Mouse (Mus musculus) heart, postnatal 25 days (tissue): ENCODE results near the gene Coro2b. TPM values are rescaled to one million over a fixed set of nuclear protein-coding genes. Genes with fewer than 3 reads are reported as not detected.

Source experiments
- DNase-seq: peaks from one replicate; pipeline ENCODE4 v3.0.0; 2022; ENCODE audit warnings: low spot score
- intact Hi-C: fragments of 180-260 bp; cut with DNase I; formaldehyde crosslinking; loops from one replicate; pipeline ENCODE4 v1.15.1; 2025
- total RNA-seq, 2 experiments: library from RNA; stranded (reverse); gene quantifications; 2 replicates each; pipeline ENCODE4 v1.2.3; 2021

Gene Coro2b
- total RNA-seq, 2 experiments from 2014 or later, result 9.5 to 15.1 TPM

GRCm38 (mm10) chr9:62482788-62483187 lies 54.1 kb downstream of the Coro2b start:
- intact Hi-C loops, result no loop called here
- DNase-seq, result no peak

DNA sequence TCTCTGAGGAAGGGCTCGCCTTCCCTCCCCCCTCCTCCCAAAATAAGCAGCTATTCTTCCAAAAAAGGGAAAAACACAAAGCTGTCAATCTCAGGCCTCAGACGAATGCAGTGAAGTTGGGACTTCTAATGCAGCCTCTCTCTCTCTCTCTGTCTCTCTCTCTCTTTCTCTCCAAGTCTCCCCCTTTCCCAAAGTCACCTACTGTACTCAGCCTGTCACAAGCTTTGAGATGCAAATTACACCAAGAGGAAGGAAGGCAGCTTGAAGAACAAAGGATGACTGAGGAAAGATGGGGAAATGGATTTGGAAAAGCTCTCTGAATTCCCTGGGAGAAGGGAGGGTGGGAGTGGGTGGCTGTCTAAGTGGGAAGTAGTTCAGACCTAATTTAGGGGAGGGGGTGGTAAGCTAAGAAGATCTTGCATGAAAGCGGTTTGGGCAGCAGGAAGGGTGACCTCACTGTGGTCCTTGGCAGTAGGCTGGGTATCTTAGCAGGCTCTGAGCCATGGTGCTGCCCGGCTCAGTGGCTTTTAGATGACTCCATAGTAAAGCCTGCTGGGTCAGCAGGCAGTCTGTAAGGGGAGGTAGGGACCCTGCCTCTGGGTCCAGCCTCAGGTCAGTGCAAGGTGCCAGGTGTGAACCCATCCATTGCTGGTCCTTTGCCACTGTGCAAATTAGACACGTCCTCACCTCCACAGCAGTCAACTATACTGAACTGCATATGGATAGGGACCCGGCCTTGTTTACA lies 55.8 kb downstream of the Coro2b start:
- intact Hi-C loops, result no loop called here
- no peak for DNase-seq

DNA sequence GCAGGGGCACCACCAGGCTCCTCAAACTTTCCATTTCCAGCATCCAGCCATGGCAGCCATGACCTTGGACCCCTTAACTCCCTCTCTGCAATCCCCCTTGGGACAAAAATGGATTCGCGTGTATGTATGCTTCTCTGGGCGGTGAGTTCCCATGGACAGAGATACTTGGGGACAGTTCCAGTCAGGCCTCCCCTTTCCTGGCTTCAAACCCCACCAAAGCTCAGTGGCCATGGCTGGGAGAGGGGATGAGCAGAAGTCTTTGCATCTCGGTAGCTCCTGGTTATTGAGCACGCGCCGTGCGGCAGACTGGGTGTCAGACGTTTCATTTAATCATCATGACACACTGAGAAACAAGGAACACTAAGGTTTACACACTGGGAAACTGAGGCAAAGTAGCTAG lies 56.7 kb downstream of the Coro2b start:
- DNase-seq, result no peak
- intact Hi-C loops, result no loop called here

- intact Hi-C loops, result loop anchor here (10.0 kb wide), 1 partner anchor 298 kb away; no protein-coding TSS in a partner anchor
- peak; percentile 83 for DNase-seq
Observed at GRCm38 (mm10) chr9:62476782-62477487, 59.9 kb downstream of the Coro2b start.

- DNase-seq, result no peak
- intact Hi-C loops, result loop anchor here (10.0 kb wide), 1 partner anchor 301 kb away; no protein-coding TSS in a partner anchor
Observed at GRCm38 (mm10) chr9:62474206-62474605, 62.6 kb downstream of the Coro2b start.

DNA sequence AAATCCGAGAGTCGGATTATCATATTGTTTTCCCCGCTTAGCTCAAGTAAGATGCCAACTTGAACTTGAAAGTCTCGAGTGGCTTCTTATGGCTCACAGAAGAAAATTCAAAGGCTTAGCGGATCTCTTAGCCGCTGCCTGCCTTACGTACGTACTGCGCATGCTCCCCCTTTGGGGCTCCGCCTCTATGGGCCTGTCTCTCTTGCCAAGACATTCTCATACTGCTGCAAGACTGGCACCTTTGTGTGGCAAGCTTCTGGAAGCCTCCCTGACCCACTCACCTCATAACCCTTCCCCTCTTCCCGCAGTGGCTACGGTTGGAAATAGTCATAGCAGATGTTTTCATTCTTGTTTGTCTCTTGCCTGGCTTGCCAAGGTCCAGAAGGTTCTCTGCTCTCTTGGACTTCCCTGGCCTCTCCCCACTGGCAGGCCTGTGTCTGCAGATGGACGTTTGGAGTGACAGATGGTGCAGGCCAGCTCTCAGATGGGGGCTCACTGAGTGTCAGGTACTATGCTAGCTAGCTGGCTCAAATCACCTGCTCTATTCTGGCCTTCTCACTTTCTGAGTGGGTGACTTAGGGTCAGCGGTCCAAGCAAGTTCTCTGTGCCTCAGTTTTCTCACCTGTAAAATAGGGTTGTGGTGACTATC lies 65.2 kb downstream of the Coro2b start:
- intact Hi-C loops, result loop anchor here (2.0 to 10.0 kb wide), 2 partner anchors 185 to 303 kb away; no protein-coding TSS in a partner anchor
- DNase-seq, result no peak

- intact Hi-C loops, result loop anchor here (2.0 to 10.0 kb wide), 2 partner anchors 184 to 304 kb away; no protein-coding TSS in a partner anchor
- no peak for DNase-seq
Observed at GRCm38 (mm10) chr9:62471041-62471440, 65.8 kb downstream of the Coro2b start.

GRCm38 (mm10) chr9:62470398-62470797 lies 66.4 kb downstream of the Coro2b start:
- intact Hi-C loops, result loop anchor here (1.0 to 10.0 kb wide), 3 partner anchors 80 to 304 kb away; no protein-coding TSS in a partner anchor
- peak; percentile 61 for DNase-seq

DNA sequence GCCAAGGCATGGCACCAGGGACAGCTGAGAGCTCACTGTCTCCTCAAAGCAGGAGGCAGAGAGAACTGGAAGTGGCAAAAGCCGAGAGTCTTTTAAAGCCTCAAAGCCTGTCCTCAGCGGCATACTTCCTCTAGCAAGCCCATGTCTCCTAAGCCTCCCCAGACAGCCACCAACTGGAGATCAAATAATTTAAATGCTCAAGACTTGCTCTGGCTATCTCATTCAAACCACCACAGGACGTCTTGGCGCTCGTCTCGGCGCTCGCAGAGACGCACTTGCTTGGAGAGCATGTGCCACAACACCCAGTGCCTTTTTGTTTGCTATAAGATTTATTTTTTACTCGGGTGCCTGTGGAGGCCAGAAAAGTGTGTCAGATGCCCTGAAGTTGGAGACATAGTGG lies 67.1 kb downstream of the Coro2b start:
- intact Hi-C loops, result loop anchor here (1.0 to 10.0 kb wide), 3 partner anchors 81 to 305 kb away; no protein-coding TSS in a partner anchor
- no peak for DNase-seq

- intact Hi-C loops, result no loop called here
- no peak for DNase-seq
Observed at GRCm38 (mm10) chr9:62469143-62469542, 67.7 kb downstream of the Coro2b start.

GRCm38 (mm10) chr9:62467413-62467784 lies 69.4 kb downstream of the Coro2b start:
- DNase-seq, result no peak
- intact Hi-C loops, result no loop called here

- no peak for DNase-seq
- intact Hi-C loops, result no loop called here
Observed at GRCm38 (mm10) chr9:62466742-62467412, 70.0 kb downstream of the Coro2b start.

- intact Hi-C loops, result no loop called here
- DNase-seq, result no peak
Observed at GRCm38 (mm10) chr9:62466053-62466452, 70.8 kb downstream of the Coro2b start.

- DNase-seq, result no peak
- intact Hi-C loops, result loop anchor here (5.0 kb wide), 1 partner anchor 37 kb away; no protein-coding TSS in a partner anchor
Observed at GRCm38 (mm10) chr9:62464727-62465126, 72.1 kb downstream of the Coro2b start.

DNA sequence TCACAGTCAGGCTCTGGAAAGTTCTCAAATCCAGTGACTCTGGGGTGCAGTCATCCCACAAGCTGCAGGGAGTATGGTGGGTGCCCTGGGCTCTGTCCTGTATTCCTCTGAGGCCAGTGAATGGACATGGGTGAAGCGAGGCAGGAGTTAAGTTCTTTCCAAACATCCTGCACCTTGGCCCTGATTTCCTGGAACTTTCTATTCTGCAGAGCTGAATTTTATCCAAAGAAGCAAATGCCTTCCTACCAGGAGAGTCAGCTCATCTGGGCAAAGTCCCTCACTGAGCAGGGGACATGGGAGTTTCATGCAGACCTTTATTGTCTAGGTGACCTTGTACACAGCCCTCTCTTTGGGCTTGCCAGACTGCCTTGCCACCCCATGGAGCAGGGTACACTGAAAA lies 75.1 kb downstream of the Coro2b start:
- intact Hi-C loops, result loop anchor here (5.0 kb wide), 1 partner anchor 34 kb away; no protein-coding TSS in a partner anchor
- DNase-seq, result no peak

DNA sequence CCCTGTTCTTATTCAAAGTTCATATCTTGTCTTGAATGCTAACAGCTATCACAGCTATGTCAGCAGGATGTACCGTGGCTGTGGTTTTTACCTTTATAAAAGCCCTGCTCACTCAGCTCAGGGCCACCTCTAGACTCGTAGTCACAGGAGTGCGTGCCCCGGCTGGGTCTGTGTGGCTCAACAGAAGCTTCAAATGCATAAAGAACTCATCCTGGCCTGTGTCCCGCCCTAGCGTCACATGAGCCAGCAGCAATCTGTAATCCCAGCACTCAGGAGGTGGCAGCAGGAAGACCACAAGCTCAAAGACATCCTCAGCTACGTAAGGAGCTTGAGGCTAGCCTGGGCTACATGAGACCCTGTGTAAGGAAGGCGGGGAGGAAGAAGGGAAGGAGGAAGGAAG lies 75.7 kb downstream of the Coro2b start:
- intact Hi-C loops, result loop anchor here (5.0 kb wide), 1 partner anchor 34 kb away; no protein-coding TSS in a partner anchor
- no peak for DNase-seq

- intact Hi-C loops, result loop anchor here (5.0 kb wide), 1 partner anchor 33 kb away; no protein-coding TSS in a partner anchor
- DNase-seq, result no peak
Observed at GRCm38 (mm10) chr9:62460086-62460485, 76.8 kb downstream of the Coro2b start.

DNA sequence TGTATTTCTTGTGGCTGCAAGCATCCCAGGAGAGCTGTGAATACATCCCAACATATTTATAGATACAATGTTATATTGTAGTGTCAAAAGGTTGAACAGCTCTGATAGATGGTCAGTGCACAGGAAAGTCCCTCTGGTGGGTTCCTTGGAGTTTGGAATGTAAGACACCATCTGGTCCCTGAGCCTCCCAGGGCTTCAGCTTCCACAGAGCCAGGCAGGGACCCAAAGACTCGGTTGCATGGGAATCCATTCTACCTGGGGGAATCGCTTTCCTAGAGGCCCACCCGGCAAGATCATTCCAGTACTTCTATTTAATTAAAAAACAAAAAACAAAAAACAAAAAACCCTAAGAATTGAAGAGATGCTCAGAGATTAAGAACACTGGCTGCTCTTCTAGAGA lies 78.4 kb downstream of the Coro2b start:
- DNase-seq, result no peak
- intact Hi-C loops, result no loop called here

DNA sequence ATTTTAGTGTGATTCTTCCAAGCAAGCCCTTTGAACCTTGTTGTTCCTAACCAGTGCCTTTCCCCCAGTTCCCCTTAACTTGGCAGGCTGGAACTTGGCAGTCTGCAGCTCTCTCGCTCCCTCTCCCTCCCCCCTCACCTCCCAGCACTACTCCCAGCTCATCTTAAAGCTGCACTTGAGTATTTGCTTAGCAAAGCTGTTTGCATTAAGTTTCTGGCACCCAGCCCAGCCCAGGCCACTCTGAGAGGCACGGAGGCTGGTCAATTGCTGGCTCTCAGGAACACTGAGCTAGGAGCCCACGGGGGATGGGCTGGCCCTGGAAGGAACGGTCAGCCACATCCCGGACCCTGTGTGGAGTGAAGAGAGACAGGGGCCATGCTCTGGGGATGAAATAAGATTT lies 80.8 kb downstream of the Coro2b start:
- intact Hi-C loops, result no loop called here
- no peak for DNase-seq
